18 mouse cellular contexts compared by ENCODE assay signal in genomic region chr10:63402731-63403504, GRCm38 (mm10). TPM values are rescaled to one million over a fixed set of nuclear protein-coding genes. Genes with fewer than 3 reads are reported as not detected.
DNase-seq lines count a peak whose midpoint lies in the region.
"Had no signal": no experiment of that assay in that cellular context is flagged by ENCODE, and none has a peak within 500 bp of the region (broad histone marks: within the 10 kb centered on the region; RNA-seq: fewer than 3 reads in every experiment).

No protein-coding gene starts in this region.

- peak; percentile 85 for DNase-seq in kidney, adult 9 months
- no peak for DNase-seq in kidney, postnatal 4 days
- peak; percentile 44 for DNase-seq in cerebellum, adult 8-10 months
- DNase-seq in cerebellum, postnatal 36 days: peak; percentile 13 to 26
- DNase-seq in yolk sac, embryonic 10.5 days (ENCODE audit: low spot score): peak; percentile 61
- DNase-seq in adrenal gland, postnatal 14 days: no peak
- no peak for DNase-seq in spleen, postnatal 14 days (ENCODE audit: low spot score in 2 of 2)
- DNase-seq: adrenal gland, adult 2 months; gastrocnemius, postnatal 10 days; heart, adult 2 months; heart, postnatal 4 days; layer of hippocampus, postnatal 36 days; right cerebral cortex, postnatal 25 days; thymus, adult 18-20 months; thymus, postnatal 4 days had no signal

RNA-seq across cellular contexts. Expression of gene Gm7075, which starts 18.7 kb away (rescaled TPM):
- total RNA-seq in adrenal gland, postnatal 14 days (2021): not detected in 2 replicates
- total RNA-seq: adrenal gland, adult 2 months; gastrocnemius, postnatal 10 days; heart, adult 2 months; heart, postnatal 4 days; layer of hippocampus, adult 2 months; layer of hippocampus, postnatal 36 days; left cerebral cortex, postnatal 25 days; midbrain, postnatal 0 days had no signal

RNA-seq across cellular contexts. Expression of gene Dnajc12, which starts 20.7 kb away (rescaled TPM):
- 11.9 and 16.0 TPM in 2 replicates for total RNA-seq in adrenal gland, postnatal 14 days (2021)

RNA-seq across cellular contexts. Expression of gene Sirt1, which starts 21.4 kb away (rescaled TPM):
- 17.7 and 18.1 TPM in 2 replicates for total RNA-seq in adrenal gland, postnatal 14 days (2021)

RNA-seq across cellular contexts. Expression of gene Ctnna3, which starts 27.0 kb away (rescaled TPM):
- 1.3 and 1.4 TPM in 2 replicates for total RNA-seq in adrenal gland, postnatal 14 days (2021)

Comparison
In these comparisons a context has a peak if more than half of its experiments do, and no peak if none do; other contexts are left out.
1. DNase-seq: peak in kidney, adult 9 months (single experiment), cerebellum, adult 8-10 months (single experiment), cerebellum, postnatal 36 days (2 of 2) and yolk sac, embryonic 10.5 days (single experiment); none in kidney, postnatal 4 days (0 of 2), adrenal gland, postnatal 14 days (single experiment) and spleen, postnatal 14 days (0 of 2).